Mouse (Mus musculus) lung, postnatal 0 days (tissue): Measurements from ENCODE around the gene St8sia1.

Experiments used
- CTCF ChIP-seq: IDR thresholded peaks from 2 replicates; pipeline ENCODE4 v1.5.1; 2016; ENCODE audit warnings: antibody characterized with exemption, mild to moderate bottlenecking
- EP300 ChIP-seq: IDR thresholded peaks from 2 replicates; pipeline ENCODE4 v1.6.1; 2016; ENCODE audit warnings: antibody characterized with exemption, mild to moderate bottlenecking, control low read depth

DNA sequence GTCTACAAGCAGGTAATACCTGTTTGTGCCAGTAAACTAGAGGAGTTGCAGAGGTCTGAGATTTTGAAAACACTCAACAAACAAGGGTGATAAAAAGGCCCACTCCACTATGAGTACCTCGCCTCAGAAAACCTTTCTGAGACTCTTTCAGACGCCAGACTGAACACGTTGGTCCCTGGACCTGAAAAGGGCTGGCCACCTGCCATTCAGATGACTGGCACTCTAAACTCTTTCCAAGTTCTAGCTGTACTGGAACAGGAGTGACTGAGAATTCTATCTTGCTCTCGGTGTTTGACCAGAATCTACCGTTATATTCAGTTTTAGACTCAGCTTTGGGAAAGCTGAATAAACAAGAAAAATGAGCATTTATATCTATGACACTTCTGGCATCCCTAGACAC lies 43.4 kb downstream of the St8sia1 start:
- no peak for TF ChIP-seq CTCF
- no peak for TF ChIP-seq EP300
